Mouse (Mus musculus) cortical plate, adult 2 months (tissue): ENCODE results near the gene BC049762.

Experiments used
- CTCF ChIP-seq: fragments of 200-500 bp; IDR thresholded peaks from 2 replicates; pipeline ENCODE4 v1.5.1; 2011; ENCODE audit warnings: mild to moderate bottlenecking, control low read depth, low read length; ENCODE audit not compliant: insufficient read depth; ENCODE audit errors: extremely low read depth
- POLR2A ChIP-seq: fragments of 200-500 bp; IDR thresholded peaks from 2 replicates; pipeline ENCODE4 v1.6.1; 2011; ENCODE audit warnings: mild to moderate bottlenecking, low read length, control low read depth; ENCODE audit not compliant: insufficient read depth; ENCODE audit errors: extremely low read depth

DNA sequence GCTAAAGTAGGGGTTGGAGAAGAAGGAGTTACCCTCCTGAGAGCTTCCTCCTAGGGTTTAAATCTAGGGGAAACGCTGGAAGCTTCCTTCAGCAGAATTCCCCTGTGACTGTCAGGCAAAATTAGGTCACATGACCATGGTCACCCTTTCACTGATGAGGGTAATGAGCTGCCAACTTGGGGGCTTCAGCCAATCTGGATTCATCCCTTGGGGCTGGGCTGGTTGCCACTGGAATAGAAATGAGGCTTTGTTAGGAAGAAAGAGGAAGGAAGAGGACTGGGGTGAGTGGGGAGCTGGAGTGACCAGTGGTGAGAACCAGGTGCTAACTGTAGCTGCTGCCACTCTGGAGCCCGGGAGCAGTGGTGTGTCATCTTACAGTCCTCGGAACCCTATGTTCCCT, 32.9 kb upstream of the BC049762 start:
- TF ChIP-seq CTCF (no peak), POLR2A (no peak)
